In the genomic region with DNA sequence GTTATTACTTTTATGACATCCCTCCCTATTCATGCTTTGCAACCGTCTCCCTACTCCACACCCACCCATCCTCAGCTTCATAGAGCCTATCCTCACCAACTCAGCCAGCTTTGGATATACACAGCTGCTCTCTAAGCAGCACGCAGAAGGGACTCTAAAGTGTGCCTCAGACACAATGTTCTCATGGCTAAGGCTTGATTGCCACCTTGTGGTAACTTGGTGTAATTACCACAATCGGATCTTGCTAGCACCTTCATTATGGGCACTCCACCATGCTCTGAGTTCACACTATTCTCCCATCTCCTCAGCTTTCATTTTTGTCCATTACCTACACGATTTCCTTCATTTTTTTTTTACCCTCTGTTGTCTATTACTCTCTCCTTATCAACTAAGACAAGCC, we compare ENCODE assay signal across 9 mouse cellular contexts. TPM values are rescaled to one million over a fixed set of nuclear protein-coding genes. Genes with fewer than 3 reads are reported as not detected.
A peak's percentile ranks its signal among the peaks of the same experiment; 100 is the strongest.
DNase-seq lines count a peak whose midpoint lies in the region; ATAC-seq lines count a peak whose summit lies in the region.
"Had no signal": no experiment of that assay in that cellular context is flagged by ENCODE, and none has a peak within 500 bp of the region (broad histone marks: within the 10 kb centered on the region; RNA-seq: fewer than 3 reads in every experiment).

No protein-coding gene starts in this region.

- WGBS in forebrain, embryonic 15.5 days: 2% methylated on average over 4 of the region's 4 CpGs

- H3K36me3 ChIP-seq in forebrain, embryonic 15.5 days: no peaks in the 10 kb centered on the region

- no peak overlapping the region for H3K4me2 ChIP-seq in forebrain, embryonic 15.5 days (replicated peaks)

- H3K27ac ChIP-seq in forebrain, embryonic 15.5 days (replicated peaks): no peak overlapping the region

- H3K4me3 ChIP-seq in forebrain, embryonic 15.5 days: no peak overlapping the region
- H3K4me3 ChIP-seq: myocyte had no signal

- H3K4me1 ChIP-seq in forebrain, embryonic 15.5 days: no peaks in the 10 kb centered on the region

- no peaks in the 10 kb centered on the region for H3K27me3 ChIP-seq in forebrain, embryonic 15.5 days

- H3K9me3 ChIP-seq in forebrain, embryonic 15.5 days: no peaks in the 10 kb centered on the region

- peak; percentile 85 for ATAC-seq in cerebellum, adult (ENCODE audit: insufficient number of reproducible peaks, low FRiP score, low TSS enrichment)
- ATAC-seq in forebrain, embryonic 15.5 days (replicated peaks): peak; percentile 95

- H3K9ac ChIP-seq in forebrain, embryonic 15.5 days (replicated peaks): no peak overlapping the region

- peak; percentile 27 to 84 for DNase-seq in adrenal gland, adult (ENCODE audit: inconsistent age in 2 of 2, low spot score in 1 of 2)
- no peak for DNase-seq in adrenal gland, postnatal 4 days (ENCODE audit: low spot score in 2 of 2)
- peak; percentile 71 for DNase-seq in hindlimb bud, embryonic 11.5 days (ENCODE audit: extremely low spot score, low read depth, low spot score)
- DNase-seq in left cerebral cortex, adult 11 months (ENCODE audit: low spot score): peak; percentile 51
- peak; percentile 82 for DNase-seq in lung, postnatal 36 days
- peak; percentile 27 for DNase-seq in right cerebral cortex, postnatal 25 days

RNA-seq across cellular contexts. Expression of gene Tchhl1, which starts 25.4 kb away (rescaled TPM):
- total RNA-seq in adrenal gland, postnatal 4 days (2021): under 1 TPM in 1 of 2 experiments, not detected in 1; 0.22 TPM
- polyA plus RNA-seq in forebrain, embryonic 15.5 days (2015; fragmentation: Nextera tagmentation; extraction: Ambion mirVana): not detected in 2 replicates
- polyA plus RNA-seq: myocyte had no signal

RNA-seq across cellular contexts. Expression of gene S100a11, which starts 26.3 kb away (rescaled TPM):
- 100 to 1,000 TPM; 223 to 236 TPM for total RNA-seq in adrenal gland, postnatal 4 days (2021)
- polyA plus RNA-seq in forebrain, embryonic 15.5 days (2015; fragmentation: Nextera tagmentation; extraction: Ambion mirVana): 102 and 108 TPM in 2 replicates

RNA-seq across cellular contexts. Expression of gene Tchh, which starts 51.9 kb away (rescaled TPM):
- total RNA-seq in adrenal gland, postnatal 4 days (2021): under 1 TPM; 0.59 to 0.98 TPM
- polyA plus RNA-seq in forebrain, embryonic 15.5 days (2015; fragmentation: Nextera tagmentation; extraction: Ambion mirVana): 0.52 and 0.74 TPM in 2 replicates

Comparison
In these comparisons a context has a peak if more than half of its experiments do, and no peak if none do; other contexts are left out.
1. DNase-seq: peak in adrenal gland, adult (2 of 2), hindlimb bud, embryonic 11.5 days (single experiment), left cerebral cortex, adult 11 months (single experiment), lung, postnatal 36 days (single experiment) and right cerebral cortex, postnatal 25 days (single experiment); none in adrenal gland, postnatal 4 days (0 of 2).